In genomic region chr16:11322409-11323323, GRCm38 (mm10) we compare ENCODE assay signal across 8 mouse cellular contexts. TPM values are rescaled to one million over a fixed set of nuclear protein-coding genes. Genes with fewer than 3 reads are reported as not detected.
DNase-seq lines count a peak whose midpoint lies in the region; ATAC-seq lines count a peak whose summit lies in the region.

Gene Snx29, plus strand, starts transcription at chr16:11322908.

- H3K9me3 ChIP-seq in heart, embryonic 14.5 days (ENCODE audit: control insufficient read depth, low read length) = no peaks in the 10 kb centered on the region
- no peaks in the 10 kb centered on the region for H3K9me3 ChIP-seq in liver, embryonic 13.5 days (replicated peaks)
- H3K9me3 ChIP-seq in stomach, embryonic 16.5 days (replicated peaks; ENCODE audit: control insufficient read depth, low read length) = no peaks in the 10 kb centered on the region

- peak within 1 kb of the TSS; percentile 80 for H3K4me3 ChIP-seq in brown adipose tissue, adult 24 weeks (ENCODE audit: insufficient read depth, low read depth, low read length)
- peak within 1 kb of the TSS; percentile 67 to 87 for H3K4me3 ChIP-seq in heart, embryonic 14.5 days (ENCODE audit: control insufficient read depth in 1 of 2, insufficient read depth in 1 of 2, low read depth in 1 of 2, low read length in 2 of 2)
- peak within 1 kb of the TSS; percentile 90 for H3K4me3 ChIP-seq in liver, embryonic 13.5 days (replicated peaks)
- peak within 1 kb of the TSS; percentile 66 for H3K4me3 ChIP-seq in stomach, embryonic 16.5 days (replicated peaks; ENCODE audit: low read length)

- H3K27me3 ChIP-seq in heart, embryonic 14.5 days (ENCODE audit: control insufficient read depth, insufficient read depth, low read length) = no peaks in the 10 kb centered on the region
- H3K27me3 ChIP-seq in liver, embryonic 13.5 days = no peaks in the 10 kb centered on the region
- H3K27me3 ChIP-seq in stomach, embryonic 16.5 days (ENCODE audit: control insufficient read depth, insufficient read depth, low read length) = no peaks in the 10 kb centered on the region

- WGBS in heart, embryonic 14.5 days = 4% methylated on average over 58 of the region's 61 CpGs
- 4% methylated on average over 61 of the region's 61 CpGs for WGBS in liver, embryonic 13.5 days (ENCODE audit: insufficient replicate concordance)
- 4% methylated on average over 61 of the region's 61 CpGs for WGBS in stomach, embryonic 16.5 days

- H3K27ac ChIP-seq in brown adipose tissue, adult 24 weeks (replicated peaks; ENCODE audit: low read depth, low read length) = peak within 1 kb of the TSS; percentile 85
- H3K27ac ChIP-seq in heart, embryonic 14.5 days (replicated peaks in 1 of 2; ENCODE audit: control insufficient read depth in 1 of 2, insufficient read depth in 1 of 2, low read depth in 2 of 2, low read length in 2 of 2) = peak within 1 kb of the TSS; percentile 57 to 82
- H3K27ac ChIP-seq in liver, embryonic 13.5 days = peak within 1 kb of the TSS; percentile 78
- peak within 1 kb of the TSS; percentile 39 for H3K27ac ChIP-seq in stomach, embryonic 16.5 days (ENCODE audit: low read length)

- H3K9ac ChIP-seq in heart, embryonic 14.5 days (ENCODE audit: low read length) = peak within 1 kb of the TSS; percentile 87
- H3K9ac ChIP-seq in liver, embryonic 13.5 days = peak within 1 kb of the TSS; percentile 94
- H3K9ac ChIP-seq in stomach, embryonic 16.5 days (ENCODE audit: low read length) = peak within 1 kb of the TSS; percentile 84

- peak; percentile 96 for DNase-seq in CD4-positive, CD25-positive, alpha-beta regulatory T cell, adult 2 months (ENCODE audit: low read depth, low spot score)
- DNase-seq in fibroblast of lung, adult 2 months (ENCODE audit: low read depth) = peak; percentile 53
- DNase-seq in kidney, postnatal 14 days = peak; percentile 98
- DNase-seq in liver, embryonic 13.5 days = peak; percentile 95
- peak; percentile 97 for DNase-seq in neural tube, embryonic 10.5 days (ENCODE audit: extremely low spot score, low spot score)

- no peaks in the 10 kb centered on the region for H3K4me1 ChIP-seq in brown adipose tissue, adult 24 weeks (ENCODE audit: control insufficient read depth, insufficient read depth, insufficient read length, low read length)
- H3K4me1 ChIP-seq in heart, embryonic 14.5 days (ENCODE audit: control insufficient read depth in 2 of 2, insufficient read depth in 2 of 2, low read length in 2 of 2) = peaks cover 7 to 14% of the 10 kb centered on the region in 2 experiments
- peaks cover 18% of the 10 kb centered on the region for H3K4me1 ChIP-seq in liver, embryonic 13.5 days (replicated peaks)
- H3K4me1 ChIP-seq in stomach, embryonic 16.5 days (ENCODE audit: control insufficient read depth, insufficient read depth, low read length) = peaks cover 9% of the 10 kb centered on the region

- peak; percentile 94 for ATAC-seq in heart, embryonic 14.5 days (ENCODE audit: insufficient number of reproducible peaks, insufficient read depth, low FRiP score, low read depth)
- ATAC-seq in liver, embryonic 13.5 days (ENCODE audit: low read depth) = peak; percentile 95
- peak; percentile 98 for ATAC-seq in stomach, embryonic 16.5 days (ENCODE audit: insufficient read depth, low FRiP score)

- H3K4me2 ChIP-seq in heart, embryonic 14.5 days (ENCODE audit: low read length) = peak within 1 kb of the TSS; percentile 98
- peak within 1 kb of the TSS; percentile 93 for H3K4me2 ChIP-seq in liver, embryonic 13.5 days
- peak within 1 kb of the TSS; percentile 99 for H3K4me2 ChIP-seq in stomach, embryonic 16.5 days (ENCODE audit: low read depth, low read length)

- no peaks in the 10 kb centered on the region for H3K36me3 ChIP-seq in heart, embryonic 14.5 days (ENCODE audit: control insufficient read depth, insufficient read depth, low read length)
- H3K36me3 ChIP-seq in liver, embryonic 13.5 days = no peaks in the 10 kb centered on the region
- no peaks in the 10 kb centered on the region for H3K36me3 ChIP-seq in stomach, embryonic 16.5 days (ENCODE audit: control insufficient read depth, insufficient read depth, low read length)

RNA-seq across cellular contexts. Expression of gene Snx29, which starts in this region (rescaled TPM):
- polyA plus RNA-seq in brown adipose tissue, adult 24 weeks (2012; ENCODE audit: insufficient read depth, insufficient read length, missing spikeins) = 1.7 and 3.6 TPM in 2 replicates
- 7.4 and 7.7 TPM in 2 replicates for polyA plus RNA-seq in heart, embryonic 14.5 days (2014; fragmentation: Nextera tagmentation; extraction: Ambion mirVana)
- 3.4 and 4.4 TPM in 2 replicates for polyA plus RNA-seq in liver, embryonic 13.5 days (2015; fragmentation: Nextera tagmentation; extraction: Ambion mirVana)
- 9.0 and 10.2 TPM in 2 replicates for polyA plus RNA-seq in stomach, embryonic 16.5 days (2015; fragmentation: Nextera tagmentation; extraction: Ambion mirVana)

Comparison
In these comparisons a context has a peak if more than half of its experiments do, and no peak if none do; other contexts are left out.
1. Peak in every context shown above with its lines: DNase-seq, ATAC-seq, H3K4me3 ChIP-seq and H3K27ac ChIP-seq.